Comparison of ENCODE assay signal across 11 mouse cellular contexts in the genomic region with DNA sequence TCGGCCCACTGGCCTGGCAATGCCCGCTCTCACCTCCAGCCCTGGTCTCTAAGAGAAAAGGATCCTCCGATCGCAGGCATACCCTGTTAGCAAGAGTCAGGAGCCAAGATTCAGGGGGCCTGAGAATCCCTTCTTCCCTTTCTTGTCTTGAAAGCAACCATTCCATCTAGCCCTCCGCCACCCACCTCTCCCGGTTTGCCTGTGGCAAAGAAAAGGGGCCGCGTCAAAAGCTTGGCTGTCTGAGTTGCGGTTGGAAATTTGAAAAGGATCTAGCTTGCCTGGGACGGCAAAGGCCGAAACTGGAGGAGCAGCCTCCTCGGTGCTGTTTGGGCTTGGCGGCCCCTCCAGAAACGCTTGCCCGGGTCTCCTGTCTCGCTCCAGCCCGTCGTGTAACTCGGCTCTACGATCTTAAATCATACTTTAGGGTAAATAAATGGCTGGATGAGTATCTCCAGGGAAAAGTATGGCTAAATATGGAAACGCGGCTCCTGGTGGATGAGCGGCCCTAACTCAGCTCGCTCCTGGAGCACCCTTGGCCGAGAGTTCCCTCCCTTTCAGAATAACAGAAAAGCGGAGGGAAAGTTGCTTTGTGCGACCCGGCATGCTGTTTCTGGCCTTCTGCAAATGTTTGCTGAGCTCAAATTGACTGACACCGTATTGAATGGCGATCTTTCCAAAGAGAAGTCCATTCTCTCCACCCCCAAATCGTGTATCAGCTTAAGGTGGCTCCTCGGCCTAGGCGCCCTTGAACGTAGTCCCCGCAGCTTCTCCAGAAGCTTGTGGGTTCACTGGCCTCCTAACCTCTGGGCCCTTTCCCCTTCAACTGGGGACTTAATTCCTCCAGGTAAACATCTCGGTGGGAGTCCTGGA. TPM values are rescaled to one million over a fixed set of nuclear protein-coding genes. Genes with fewer than 3 reads are reported as not detected.
DNase-seq lines count a peak whose midpoint lies in the region; ATAC-seq and TF ChIP-seq lines count a peak whose summit lies in the region.
"Had no signal": no experiment of that assay in that cellular context is flagged by ENCODE, and none has a peak within 500 bp of the region (broad histone marks: within the 10 kb centered on the region; RNA-seq: fewer than 3 reads in every experiment).

No protein-coding gene starts in this region.

- H3K27me3 ChIP-seq in limb, embryonic 15.5 days, result peaks cover 92% of the 10 kb centered on the region

- H3K9ac ChIP-seq in limb, embryonic 15.5 days, result no peak overlapping the region
- H3K9ac ChIP-seq: neural tube, embryonic 13.5 days had no signal

- no peak for DNase-seq in gastrocnemius, adult 2 months
- DNase-seq in gastrocnemius, postnatal 25 days, result no peak
- peak; percentile 12 for DNase-seq in right cerebral cortex, postnatal 25 days
- no peak for DNase-seq in right cerebral cortex, adult 2 months (ENCODE audit: low spot score in 2 of 2)
- DNase-seq in left cerebral cortex, postnatal 10 days (ENCODE audit: extremely low spot score in 1 of 2, low spot score in 2 of 2), result no peak
- no peak for DNase-seq in layer of hippocampus, adult 9-11 months
- DNase-seq: adrenal gland, adult 2 months; thymus, adult 2 months had no signal

- peak overlapping the region; percentile 34 for H3K4me3 ChIP-seq in gastrocnemius, adult 2 months
- peak overlapping the region; percentile 40 for H3K4me3 ChIP-seq in limb, embryonic 15.5 days

- H3K27ac ChIP-seq in gastrocnemius, adult 2 months, result peak overlapping the region; percentile 31
- no peak overlapping the region for H3K27ac ChIP-seq in limb, embryonic 15.5 days
- H3K27ac ChIP-seq: neural tube, embryonic 13.5 days had no signal

- WGBS in limb, embryonic 15.5 days, result 7% methylated on average over 36 of the region's 36 CpGs

- no peak for TF ChIP-seq CTCF in gastrocnemius, adult 2 months (IDR thresholded peaks at IDR 0.05)

- H3K4me2 ChIP-seq in limb, embryonic 15.5 days, result peak overlapping the region; percentile 12; the same call in 1 of the 2 replicates

- ATAC-seq in limb, embryonic 15.5 days (ENCODE audit: insufficient number of reproducible peaks, low FRiP score, low TSS enrichment, low read depth), result no peak
- ATAC-seq in frontal cortex, adult (ENCODE audit: low TSS enrichment), result no peak

- H3K36me3 ChIP-seq in limb, embryonic 15.5 days, result no peaks in the 10 kb centered on the region
- H3K36me3 ChIP-seq: neural tube, embryonic 13.5 days had no signal

- H3K4me1 ChIP-seq in limb, embryonic 15.5 days, result peaks cover 36% of the 10 kb centered on the region

- H3K9me3 ChIP-seq in limb, embryonic 15.5 days, result no peaks in the 10 kb centered on the region
- H3K9me3 ChIP-seq: neural tube, embryonic 13.5 days had no signal

- intact Hi-C loops in gastrocnemius, adult 2 months (cut with DNase I), result loop anchor here (5.0 to 10.0 kb wide), 2 partner anchors 36 to 218 kb away; no protein-coding TSS in a partner anchor
- intact Hi-C loops in left cerebral cortex, postnatal 10 days (cut with DNase I), result no loop called here

RNA-seq across cellular contexts. Expression of a gene that starts 3.4 kb away (rescaled TPM):
- 1 to 10 TPM; 4.2 to 9.2 TPM for total RNA-seq in gastrocnemius, adult 2 months (2021)
- total RNA-seq in gastrocnemius, postnatal 25 days (2021), result 10 to 100 TPM in 1 of 2 experiments, 1 to 10 TPM in 1; 5.2 to 24.5 TPM
- polyA plus RNA-seq in limb, embryonic 15.5 days (2015; fragmentation: Nextera tagmentation; extraction: Ambion mirVana), result 9.1 and 19.7 TPM in 2 replicates
- not detected for total RNA-seq in left cerebral cortex, postnatal 10 days (2021)

Comparison
In these comparisons a context has a peak if more than half of its experiments do, and no peak if none do; other contexts are left out.
1. RNA of a gene that starts 3.4 kb away (total RNA-seq): 5.2 to 24.5 TPM in gastrocnemius, postnatal 25 days and 4.2 to 9.2 TPM in gastrocnemius, adult 2 months; not detected in left cerebral cortex, postnatal 10 days; every median in the first group is over 4 times any median in the second.